Mouse (Mus musculus) cerebellum, adult 2 months (tissue): ENCODE measurements at regions not wholly inside any gene's neighbourhood (a gene's known extent, or its start where the extent isn't known, plus 50 kb on each side); places are given as distances from the start of the nearest gene placed in this dataset.

Experiments
- CTCF ChIP-seq: fragments of 200-500 bp; IDR thresholded peaks from 2 replicates; pipeline ENCODE4 v1.5.1; 2011; ENCODE audit warnings: low read depth, mild to moderate bottlenecking, control low read depth, low read length, moderate library complexity, borderline replicate concordance; ENCODE audit not compliant: insufficient read depth
- POLR2A ChIP-seq: fragments of 200-500 bp; IDR thresholded peaks from 2 replicates; pipeline ENCODE4 v1.6.1; 2011; ENCODE audit warnings: low read length, control low read depth, borderline replicate concordance; ENCODE audit not compliant: insufficient read depth

GRCm38 (mm10) chr13:84437586-84438443 is 215.7 kb downstream of the Tmem161b start:
- TF ChIP-seq CTCF (no peak), POLR2A (no peak)
